Mouse (Mus musculus) hindbrain, embryonic 13.5 days (tissue): ENCODE results near the gene Mrpl38. TPM values are rescaled to one million over a fixed set of nuclear protein-coding genes. Genes with fewer than 3 reads are reported as not detected.

ENCODE experiments used
- ATAC-seq: fragments of 200-750 bp; cut with Nextera tagmentation; 2 replicates; pipeline ENCODE4 v1.8.0; 2017; ENCODE audit warnings: moderate TSS enrichment; ENCODE audit not compliant: low FRiP score
- H3K27ac ChIP-seq: fragments of 300-500 bp; sonication (generic); 2 replicates; pipeline ENCODE4 v1.5.1; 2015; ENCODE audit warnings: inconsistent platforms, mild to moderate bottlenecking, moderate library complexity
- H3K27me3 ChIP-seq: fragments of 300-500 bp; sonication (generic); 2 replicates; pipeline ENCODE4 v1.6.1; 2015; ENCODE audit warnings: mild to moderate bottlenecking, inconsistent platforms
- H3K36me3 ChIP-seq: fragments of 300-500 bp; sonication (generic); 2 replicates; pipeline ENCODE4 v1.6.1; 2015; ENCODE audit warnings: mild to moderate bottlenecking, inconsistent platforms
- H3K4me1 ChIP-seq: fragments of 300-500 bp; sonication (generic); replicated peaks from 2 replicates; pipeline ENCODE4 v1.6.1; 2015; ENCODE audit warnings: inconsistent platforms
- H3K4me2 ChIP-seq: fragments of 300-500 bp; sonication (generic); 2 replicates; pipeline ENCODE4 v1.6.1; 2015; ENCODE audit warnings: inconsistent platforms, mild to moderate bottlenecking, moderate library complexity
- H3K4me3 ChIP-seq: fragments of 300-500 bp; sonication (generic); 2 replicates; pipeline ENCODE4 v1.5.1; 2015; ENCODE audit warnings: mild to moderate bottlenecking, inconsistent platforms
- H3K9ac ChIP-seq: fragments of 300-500 bp; sonication (generic); 2 replicates; pipeline ENCODE4 v1.6.1; 2015; ENCODE audit warnings: mild to moderate bottlenecking, inconsistent platforms
- H3K9me3 ChIP-seq: fragments of 300-500 bp; sonication (generic); 2 replicates; pipeline ENCODE4 v1.6.1; 2016; ENCODE audit warnings: inconsistent platforms
- WGBS: fragments of 180-500 bp; shearing (Covaris S2); methylation state at CpG from one replicate; pipeline ENCODE4 v1.1.7; 2015; 5-methylcytosine and 5-hydroxymethylcytosine counted together
- polyA plus RNA-seq: library from polyadenylated mRNA; unstranded; fragments of >200 nt; fragmentation: Nextera tagmentation; extraction: Ambion mirVana; gene quantifications from 2 replicates; pipeline ENCODE4 v1.2.1, GENCODE M21; 2015

Mrpl38 gene
- polyA plus RNA-seq, 1 experiment from 2014 or later, result 76.4 TPM

- peaks cover 55% of the 10 kb centered on the region for H3K36me3 ChIP-seq
- no peak for ATAC-seq
Measured at GRCm38 (mm10) chr11:116083096-116083672, 55.5 kb downstream of the Mrpl38 start.

More at GRCm38 (mm10) chr11:116083096-116083672, 55.5 kb downstream of the Mrpl38 start:
- Histone ChIP-seq H3K27ac (no peak overlapping the region), H3K4me2 (no peak overlapping the region), H3K9ac (no peak overlapping the region), H3K4me1 (peaks cover 33% of the 10 kb centered on the region), H3K9me3 (no peaks in the 10 kb centered on the region), H3K27me3 (no peaks in the 10 kb centered on the region), H3K4me3 (no peak overlapping the region)
- WGBS, result 95% methylated on average over 14 of the region's 14 CpGs

Other genes with a start within 250 kb of the Mrpl38 start
- gene Smim5, start 238.9 kb downstream of the Mrpl38 start, polyA plus RNA-seq, result 2.0 and 2.7 TPM in 2 replicates
- 0.88 and 1.0 TPM in 2 replicates for gene Smim6, start 226.9 kb downstream of the Mrpl38 start, polyA plus RNA-seq
- gene Sap30bp, start 205.6 kb downstream of the Mrpl38 start, polyA plus RNA-seq, result 49.9 and 55.3 TPM in 2 replicates
- gene Recql5, start 205.4 kb downstream of the Mrpl38 start, polyA plus RNA-seq, result 25.0 and 25.9 TPM in 2 replicates
- gene Itgb4, start 164.2 kb downstream of the Mrpl38 start, polyA plus RNA-seq, result 0.88 and 1.3 TPM in 2 replicates
- gene Galk1, start 126.1 kb downstream of the Mrpl38 start, polyA plus RNA-seq, result 64.3 and 65.5 TPM in 2 replicates
- gene H3f3b, start 110.9 kb downstream of the Mrpl38 start, polyA plus RNA-seq, result 2,444 and 2,571 TPM in 2 replicates
- 33.8 and 37.1 TPM in 2 replicates for gene Unk, start 108.5 kb downstream of the Mrpl38 start, polyA plus RNA-seq
- 1.5 and 2.0 TPM in 2 replicates for gene Unc13d, start 60.9 kb downstream of the Mrpl38 start, polyA plus RNA-seq
- gene Wbp2, start 51.9 kb downstream of the Mrpl38 start, polyA plus RNA-seq, result 129 and 133 TPM in 2 replicates
- 3.9 and 4.5 TPM in 2 replicates for gene Trim47, start 11.7 kb downstream of the Mrpl38 start, polyA plus RNA-seq
- gene Trim65, start 7.7 kb downstream of the Mrpl38 start, polyA plus RNA-seq, result 1.9 and 2.3 TPM in 2 replicates
- 64.4 and 69.5 TPM in 2 replicates for gene Fbf1, start 29.3 kb upstream of the Mrpl38 start, polyA plus RNA-seq
- gene Ten1, start 60.0 kb upstream of the Mrpl38 start, polyA plus RNA-seq, result 87.7 and 91.7 TPM in 2 replicates
- gene Acox1, start 60.2 kb upstream of the Mrpl38 start, polyA plus RNA-seq, result 53.2 and 54.6 TPM in 2 replicates
- 0.35 and 0.43 TPM in 2 replicates for gene Evpl, start 99.2 kb upstream of the Mrpl38 start, polyA plus RNA-seq
- gene Srp68, start 135.3 kb upstream of the Mrpl38 start, polyA plus RNA-seq, result 63.7 and 64.4 TPM in 2 replicates
- 0.27 and 0.56 TPM in 2 replicates for gene Galr2, start 142.1 kb upstream of the Mrpl38 start, polyA plus RNA-seq
- 94.4 and 97.5 TPM in 2 replicates for gene Exoc7, start 168.4 kb upstream of the Mrpl38 start, polyA plus RNA-seq
- 14.2 and 24.3 TPM in 2 replicates for gene Foxj1, start 196.5 kb upstream of the Mrpl38 start, polyA plus RNA-seq